In genomic region chr10:40161236-40161635, GRCm38 (mm10) we compare ENCODE assay signal across 25 mouse cellular contexts. TPM values are rescaled to one million over a fixed set of nuclear protein-coding genes. Genes with fewer than 3 reads are reported as not detected.
DNase-seq lines count a peak whose midpoint lies in the region; ATAC-seq and TF ChIP-seq lines count a peak whose summit lies in the region.
"Had no signal": no experiment of that assay in that cellular context is flagged by ENCODE, and none has a peak within 500 bp of the region (broad histone marks: within the 10 kb centered on the region; RNA-seq: fewer than 3 reads in every experiment).

No protein-coding gene starts in this region.

- no peak overlapping the region for H3K4me2 ChIP-seq in liver, postnatal 0 days (ENCODE audit: low read depth, low read length)
- H3K4me2 ChIP-seq in intestine, postnatal 0 days (replicated peaks; ENCODE audit: low read depth) = no peak overlapping the region
- H3K4me2 ChIP-seq: embryonic facial prominence, embryonic 12.5 days; embryonic facial prominence, embryonic 15.5 days; heart, embryonic 13.5 days; hindbrain, embryonic 14.5 days had no signal

- H3K9ac ChIP-seq in liver, adult 2 months (ENCODE audit: low read depth, low read length) = peak overlapping the region; percentile 6; the same call in 1 of the 2 replicates
- no peak overlapping the region for H3K9ac ChIP-seq in liver, postnatal 0 days (replicated peaks)
- H3K9ac ChIP-seq in intestine, postnatal 0 days (ENCODE audit: low read depth, low read length) = no peak overlapping the region
- H3K9ac ChIP-seq: embryonic facial prominence, embryonic 12.5 days; embryonic facial prominence, embryonic 15.5 days; forebrain, postnatal 0 days; heart, embryonic 13.5 days; hindbrain, embryonic 14.5 days had no signal

- no peaks in the 10 kb centered on the region for H3K36me3 ChIP-seq in kidney, adult 2 months (ENCODE audit: control insufficient read depth, insufficient read depth, low read length)
- H3K36me3 ChIP-seq in liver, adult 2 months (ENCODE audit: control insufficient read depth, insufficient read depth, low read length) = no peaks in the 10 kb centered on the region
- H3K36me3 ChIP-seq in liver, postnatal 0 days (replicated peaks; ENCODE audit: insufficient read depth, low read length) = no peaks in the 10 kb centered on the region
- no peaks in the 10 kb centered on the region for H3K36me3 ChIP-seq in intestine, postnatal 0 days (ENCODE audit: control insufficient read depth, insufficient read depth)
- H3K36me3 ChIP-seq in limb, embryonic 10.5 days = no peaks in the 10 kb centered on the region
- H3K36me3 ChIP-seq: embryonic facial prominence, embryonic 12.5 days; embryonic facial prominence, embryonic 15.5 days; heart, embryonic 10.5 days; heart, embryonic 13.5 days had no signal

- WGBS in kidney, adult 2 months = 74% methylated on average over 2 of the region's 2 CpGs
- WGBS in liver, adult 2 months = 56% methylated on average over 2 of the region's 2 CpGs
- 78% methylated on average over 2 of the region's 2 CpGs for WGBS in liver, postnatal 0 days (ENCODE audit: insufficient replicate concordance)
- WGBS in intestine, postnatal 0 days = 85% methylated on average over 2 of the region's 2 CpGs
- 100% methylated on average over 2 of the region's 2 CpGs for WGBS in limb, embryonic 10.5 days

- no peaks in the 10 kb centered on the region for H3K79me2 ChIP-seq in liver, adult 2 months (ENCODE audit: control insufficient read depth, insufficient read depth, low read length)

- peaks cover 8% of the 10 kb centered on the region for H3K4me1 ChIP-seq in kidney, adult 2 months (ENCODE audit: control insufficient read depth, insufficient read depth, low read length)
- H3K4me1 ChIP-seq in liver, adult 2 months (ENCODE audit: control insufficient read depth, insufficient read depth, low read length) = peaks cover 18% of the 10 kb centered on the region
- peaks cover 10% of the 10 kb centered on the region for H3K4me1 ChIP-seq in liver, postnatal 0 days (ENCODE audit: insufficient read depth)
- H3K4me1 ChIP-seq in intestine, postnatal 0 days (replicated peaks; ENCODE audit: control insufficient read depth, insufficient read depth, low read length) = no peaks in the 10 kb centered on the region; the same call in 1 of the 2 replicates
- 0 out of 2 replicates have a peak, but pooled peaks cover 2% of the 10 kb centered on the region for H3K4me1 ChIP-seq in limb, embryonic 10.5 days
- H3K4me1 ChIP-seq: embryonic facial prominence, embryonic 12.5 days had no signal

- no peak for ATAC-seq in liver, postnatal 0 days
- ATAC-seq in intestine, postnatal 0 days = 0 out of 2 replicates have a peak, but pooled peaks have one; percentile 11
- ATAC-seq: CD4-positive, CD25-positive, alpha-beta regulatory T cell, adult 4 months; forebrain, embryonic 14.5 days; forebrain, postnatal 0 days had no signal

- TF ChIP-seq POLR2A in kidney, adult 2 months (IDR thresholded peaks at IDR 0.05; ENCODE audit: low read depth, low read length) = no peak
- no peak for TF ChIP-seq POLR2A in liver, adult 2 months (IDR thresholded peaks at IDR 0.05; ENCODE audit: extremely low read depth, insufficient read depth, low read length)

- H3K27me3 ChIP-seq in kidney, adult 2 months (replicated peaks; ENCODE audit: control insufficient read depth, insufficient read depth, low read length) = no peaks in the 10 kb centered on the region
- no peaks in the 10 kb centered on the region for H3K27me3 ChIP-seq in liver, adult 2 months (ENCODE audit: control insufficient read depth, insufficient read depth, low read length)
- H3K27me3 ChIP-seq in liver, postnatal 0 days (ENCODE audit: insufficient read depth, low read length) = no peaks in the 10 kb centered on the region
- no peaks in the 10 kb centered on the region for H3K27me3 ChIP-seq in intestine, postnatal 0 days (replicated peaks; ENCODE audit: control insufficient read depth, insufficient read depth, low read length)
- H3K27me3 ChIP-seq in limb, embryonic 10.5 days (ENCODE audit: low read depth, poor library complexity, severe bottlenecking) = no peaks in the 10 kb centered on the region
- H3K27me3 ChIP-seq: embryonic facial prominence, embryonic 12.5 days; embryonic facial prominence, embryonic 15.5 days; heart, embryonic 13.5 days had no signal

- no peaks in the 10 kb centered on the region for H3K9me3 ChIP-seq in liver, postnatal 0 days (ENCODE audit: low read length)
- H3K9me3 ChIP-seq in intestine, postnatal 0 days (ENCODE audit: control insufficient read depth) = no peaks in the 10 kb centered on the region
- H3K9me3 ChIP-seq in limb, embryonic 10.5 days (replicated peaks) = no peaks in the 10 kb centered on the region
- H3K9me3 ChIP-seq: embryonic facial prominence, embryonic 12.5 days; embryonic facial prominence, embryonic 15.5 days; heart, embryonic 10.5 days; heart, embryonic 13.5 days had no signal

- H3K4me3 ChIP-seq in kidney, adult 2 months (ENCODE audit: insufficient read depth, low read depth, low read length) = no peak overlapping the region
- H3K4me3 ChIP-seq in liver, adult 2 months (ENCODE audit: insufficient read depth, low read depth, low read length) = no peak overlapping the region
- H3K4me3 ChIP-seq in liver, postnatal 0 days (ENCODE audit: low read depth, low read length) = no peak overlapping the region
- H3K4me3 ChIP-seq in intestine, postnatal 0 days (ENCODE audit: low read depth, low read length) = no peak overlapping the region
- H3K4me3 ChIP-seq in limb, embryonic 10.5 days = no peak overlapping the region
- H3K4me3 ChIP-seq: embryonic facial prominence, embryonic 12.5 days; embryonic facial prominence, embryonic 15.5 days; gastrocnemius, adult 2 months; heart, embryonic 10.5 days; heart, embryonic 13.5 days had no signal

- no peak for TF ChIP-seq EP300 in liver, postnatal 0 days (IDR thresholded peaks at IDR 0.05; ENCODE audit: low read depth)

- peak overlapping the region; percentile 51 for H3K27ac ChIP-seq in kidney, adult 2 months (ENCODE audit: insufficient read depth, low read depth, low read length)
- peak overlapping the region; percentile 93 for H3K27ac ChIP-seq in liver, adult 2 months (replicated peaks; ENCODE audit: insufficient read depth, low read depth, low read length)
- no peak overlapping the region for H3K27ac ChIP-seq in liver, postnatal 0 days (ENCODE audit: low read depth)
- H3K27ac ChIP-seq in intestine, postnatal 0 days (ENCODE audit: low read depth, low read length) = no peak overlapping the region
- H3K27ac ChIP-seq in limb, embryonic 10.5 days = 0 out of 2 replicates have a peak overlapping the region, but pooled peaks have one; percentile 1
- H3K27ac ChIP-seq: embryonic facial prominence, embryonic 12.5 days; embryonic facial prominence, embryonic 15.5 days; gastrocnemius, adult 2 months; heart, embryonic 10.5 days; heart, embryonic 13.5 days; hindbrain, embryonic 14.5 days had no signal

- no peak for TF ChIP-seq CTCF in kidney, adult 2 months (conservative IDR thresholded peaks at IDR 0.05; ENCODE audit: insufficient read depth, insufficient read length, low read depth, low read length)
- no peak for TF ChIP-seq CTCF in liver, adult 2 months (IDR thresholded peaks at IDR 0.05; ENCODE audit: low read depth, low read length)
- no peak for TF ChIP-seq CTCF in liver, postnatal 0 days (IDR thresholded peaks at IDR 0.05; ENCODE audit: low read depth)
- TF ChIP-seq CTCF in intestine, postnatal 0 days (IDR thresholded peaks at IDR 0.05; ENCODE audit: low read depth) = no peak

- DNase-seq in kidney, adult 2 months = peak; percentile 64
- no peak for DNase-seq in kidney, adult 11 months
- no peak for DNase-seq in liver, adult 2 months (ENCODE audit: extremely low read depth, low read depth, low spot score)
- DNase-seq in liver, postnatal 0 days = no peak
- DNase-seq in limb, embryonic 10.5 days (ENCODE audit: low spot score) = no peak
- DNase-seq in layer of hippocampus, adult 9-11 months = no peak
- DNase-seq: adrenal gland, postnatal 14 days; cerebellum, adult 11 months; cerebellum, adult 2 months; cerebellum, adult 9-11 months; cerebellum, postnatal 25 days; forebrain, postnatal 0 days; gastrocnemius, adult 2 months; gastrocnemius, postnatal 14 days; heart, adult 18-20 months; heart, postnatal 14 days; heart, postnatal 4 days had no signal

RNA-seq across cellular contexts. Expression of gene Slc16a10, which starts 19.2 kb away (rescaled TPM):
- 56.8 and 57.2 TPM in 2 replicates for polyA plus RNA-seq in kidney, adult 2 months (2012; rRNA removed)
- 72.2 and 76.0 TPM in 2 replicates for total RNA-seq in liver, adult 2 months (2014; rRNA removed)
- 55.4 and 61.4 TPM in 2 replicates for polyA plus RNA-seq in liver, adult 2 months (2012; rRNA removed)
- 20.2 and 22.1 TPM in 2 replicates for polyA plus RNA-seq in liver, postnatal 0 days (2015; fragmentation: Nextera tagmentation; extraction: Ambion mirVana)
- 57.5 and 59.5 TPM in 2 replicates for polyA plus RNA-seq in intestine, postnatal 0 days (2015; fragmentation: Nextera tagmentation; extraction: Ambion mirVana)
- 10.4 and 12.6 TPM in 2 replicates for polyA plus RNA-seq in limb, embryonic 10.5 days (2016; fragmentation: Nextera tagmentation; extraction: Ambion mirVana)

Comparison
In these comparisons a context has a peak if more than half of its experiments do, and no peak if none do; other contexts are left out.
1. H3K27ac ChIP-seq: peak in kidney, adult 2 months (single experiment), liver, adult 2 months (single experiment) and limb, embryonic 10.5 days (single experiment); none in liver, postnatal 0 days (single experiment) and intestine, postnatal 0 days (single experiment).